Mouse (Mus musculus) left cerebral cortex, postnatal 25 days (tissue): ENCODE measurements around the gene Zfp869. TPM values are rescaled to one million over a fixed set of nuclear protein-coding genes. Genes with fewer than 3 reads are reported as not detected.
"Not testable (repeated sequence)": the region's sequence is repeated elsewhere in the genome, so short reads cannot be mapped to it uniquely, and the experiment has no call there.

Experiments
- DNase-seq, 2 experiments: peaks; one replicate each; pipeline ENCODE4 v3.0.0; 2022; ENCODE audit warnings: low spot score in 2 of 2, mixed read lengths in 1 of 2
- intact Hi-C: fragments of 180-260 bp; cut with DNase I; formaldehyde crosslinking; loops from one replicate; pipeline ENCODE4 v1.15.1; 2025
- total RNA-seq, 2 experiments: library from RNA; stranded (reverse); gene quantifications; 2 replicates each; pipeline ENCODE4 v1.2.3; 2021

Gene Zfp869
- 10 to 100 TPM; 18.3 to 18.7 TPM for total RNA-seq

DNA sequence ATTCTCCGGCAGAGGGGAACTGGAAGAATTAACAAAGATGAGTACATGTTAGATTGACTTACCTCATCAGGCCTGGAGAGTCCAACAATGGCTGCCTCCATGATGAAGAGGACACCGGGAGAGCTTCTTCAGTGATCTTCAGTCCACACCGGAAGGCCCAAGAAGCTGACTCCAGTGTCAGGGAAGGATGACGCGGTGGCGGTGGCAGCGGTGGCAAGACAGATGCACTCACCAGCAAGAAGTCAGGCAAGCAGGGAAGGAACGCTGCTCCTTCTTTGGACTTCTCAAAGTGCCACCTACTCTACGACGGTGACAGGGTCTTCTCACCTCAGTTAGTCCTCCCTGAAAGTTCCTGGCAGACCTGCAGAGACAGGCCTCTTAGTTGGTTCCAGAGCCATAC, at the start of gene Zfp869:
Zfp869 (minus strand) TSS at position 101 of the 400 bp plus-strand sequence.
- DNase-seq, intact Hi-C loops: not testable (repeated sequence)

DNA sequence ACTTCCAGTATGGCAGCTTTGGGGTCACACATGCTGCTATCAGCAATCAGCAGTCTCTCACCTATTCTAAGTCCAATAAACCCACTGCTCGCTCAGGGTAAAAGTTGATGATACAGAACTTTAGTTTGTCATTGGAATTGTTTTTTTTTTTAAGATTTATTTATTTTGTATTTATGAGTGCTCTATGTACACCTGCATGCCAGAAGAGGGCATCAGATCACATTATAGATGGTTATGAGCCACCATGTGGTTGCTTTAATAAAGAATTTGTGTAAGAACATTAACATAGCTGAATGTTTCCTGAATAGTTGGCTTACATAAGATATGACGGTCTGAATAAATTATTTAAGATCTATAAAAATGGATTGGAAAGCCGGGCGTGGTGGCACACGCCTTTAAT, 47.8 kb upstream of the Zfp869 start:
- DNase-seq, result no peak
- intact Hi-C loops, result no loop called here

DNA sequence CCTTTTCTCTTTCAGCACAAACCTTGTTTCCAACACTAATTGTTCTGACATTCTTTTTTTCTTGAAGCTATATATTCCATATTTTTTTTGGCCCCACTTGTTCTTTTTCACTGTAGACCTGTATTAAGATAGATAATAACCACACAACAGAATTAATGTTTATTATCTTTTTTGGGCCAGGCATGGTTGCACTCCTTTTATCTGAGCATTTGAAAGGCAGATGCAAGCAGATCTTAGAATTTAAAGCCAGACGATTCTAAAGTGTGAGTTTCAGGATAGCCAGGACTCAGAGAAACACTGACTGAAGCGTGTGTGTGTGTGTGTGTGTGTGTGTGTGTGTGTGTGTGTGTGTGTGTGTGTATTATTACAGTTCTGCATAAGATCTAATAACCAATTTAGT, 41.9 kb upstream of the Zfp869 start:
- intact Hi-C loops, result no loop called here
- DNase-seq, result no peak

- peak; percentile 96 to 97 for DNase-seq
- intact Hi-C loops, result loop anchor here (1.0 kb wide), 1 partner anchor 32 kb away; no protein-coding TSS in a partner anchor
These were observed 39.3 kb upstream of the Zfp869 start, which contains the start of gene Zfp963 for GRCm38 (mm10) chr8:69749544-69750454. TSS of gene Zfp963 (minus strand) at chr8:69749970.

GRCm38 (mm10) chr8:69741231-69741630, 30.7 kb upstream of the Zfp869 start:
- no peak for DNase-seq
- intact Hi-C loops, result no loop called here

DNA sequence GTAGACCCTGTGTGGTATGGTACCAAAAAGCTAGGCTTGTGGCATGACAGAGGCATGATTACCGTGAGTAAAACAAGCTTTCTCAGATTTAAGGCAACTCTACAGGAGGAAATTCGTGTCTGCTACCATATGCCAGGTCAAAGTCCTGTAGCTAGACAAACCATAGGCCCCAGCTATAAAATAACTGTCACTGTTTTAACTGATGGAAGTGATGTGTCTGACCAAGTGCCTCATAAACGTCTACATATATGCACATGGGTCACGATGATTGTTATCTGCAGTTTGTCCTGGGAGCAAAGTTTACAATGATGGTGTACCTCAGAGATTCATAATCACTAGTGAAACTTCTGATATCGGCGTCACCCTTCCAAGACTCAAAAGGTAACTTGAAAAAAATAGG, 30.2 kb upstream of the Zfp869 start:
- intact Hi-C loops, result no loop called here
- no peak for DNase-seq

- no peak for DNase-seq
- intact Hi-C loops, result no loop called here
These were observed 25.0 kb upstream of the Zfp869 start for GRCm38 (mm10) chr8:69735495-69735894.

DNA sequence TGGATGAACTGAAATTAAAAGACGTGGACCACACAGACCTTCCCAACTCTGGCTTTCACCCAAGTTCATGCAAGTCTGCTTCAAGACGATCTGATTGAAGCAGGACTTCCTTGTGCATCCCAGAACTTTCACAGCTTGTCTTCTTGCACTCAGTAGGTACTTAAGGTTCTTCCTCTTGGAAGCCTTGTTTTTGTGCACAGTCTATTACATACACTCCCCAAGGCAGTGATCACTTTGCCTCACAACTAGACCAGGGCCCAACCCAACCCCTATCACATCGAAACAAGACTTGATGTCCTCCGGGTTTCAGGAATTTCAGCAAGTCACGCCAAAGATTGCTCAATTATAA, 6.7 kb upstream of the Zfp869 start:
- DNase-seq, result no peak
- intact Hi-C loops, result loop anchor here (1.0 to 2.0 kb wide), 2 partner anchors 32 to 62 kb away; partner anchors contain the start of genes Zfp963 and Zfp964

DNA sequence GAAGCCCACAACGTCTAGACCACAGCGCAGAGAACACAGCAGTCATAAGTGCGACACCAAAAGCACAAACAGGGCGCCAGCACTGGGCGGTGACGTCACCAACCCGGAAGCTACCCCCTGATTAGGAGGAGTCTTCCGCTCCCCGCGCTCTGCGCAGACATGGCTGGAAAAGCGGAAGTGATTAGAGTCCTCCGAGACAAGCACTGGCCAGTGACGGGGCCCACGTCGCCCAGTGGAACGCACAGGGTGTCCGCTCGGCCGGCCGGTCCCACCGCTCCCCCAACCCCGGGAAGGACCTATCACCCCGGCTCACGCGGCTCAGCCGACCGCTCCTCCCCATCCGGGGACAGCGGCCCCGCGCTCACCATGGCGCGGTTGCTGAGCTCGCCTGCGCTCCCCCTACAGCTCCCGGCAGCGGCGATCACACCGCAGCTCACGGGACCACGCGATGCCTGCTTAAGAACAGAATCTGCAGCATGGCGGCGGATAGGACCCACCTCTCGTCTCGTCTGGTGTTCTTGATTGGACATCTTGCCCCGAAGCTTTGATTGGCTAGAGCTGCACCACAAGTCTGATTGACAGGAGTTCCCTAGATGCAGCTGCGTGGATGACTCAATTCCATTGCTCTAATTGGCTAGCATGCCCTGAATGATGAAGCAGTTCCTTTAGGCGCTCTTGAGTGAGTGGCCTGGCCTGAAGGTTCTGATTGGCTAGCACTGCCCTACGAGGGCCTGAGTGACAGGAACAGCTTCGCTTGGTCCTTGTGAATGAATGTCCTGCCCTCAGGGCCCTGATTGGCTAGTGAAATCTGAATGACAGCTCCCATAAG, 6.1 kb upstream of the Zfp869 start:
- intact Hi-C loops, result loop anchor here (1.0 to 2.0 kb wide), 3 partner anchors 33 to 91 kb away; partner anchors contain the start of genes Zfp868, Zfp963 and Zfp964
- peak; percentile 93 to 100 for DNase-seq

DNA sequence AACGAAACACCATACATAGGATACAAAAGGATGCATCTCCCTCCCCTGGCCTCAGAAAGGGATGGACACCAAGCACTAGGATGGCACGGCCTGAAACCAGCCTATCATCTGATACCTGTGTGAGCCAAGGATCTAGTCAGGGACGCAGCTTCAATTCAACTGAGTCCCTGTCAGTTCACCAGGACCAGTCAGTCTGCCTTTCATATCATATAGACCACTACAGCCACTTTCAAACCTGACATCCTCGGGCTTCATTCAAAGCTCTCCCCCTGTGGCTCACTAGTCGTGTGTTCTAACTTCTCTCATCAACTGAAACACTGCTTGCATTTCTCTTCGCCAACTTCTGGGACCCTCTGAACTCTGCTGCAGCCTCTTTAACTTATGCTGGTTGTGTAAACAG, 4.8 kb upstream of the Zfp869 start:
- intact Hi-C loops, result no loop called here
- DNase-seq, result no peak

- intact Hi-C loops, result no loop called here
- no peak for DNase-seq
These were observed 3.0 kb upstream of the Zfp869 start for GRCm38 (mm10) chr8:69713516-69713915.

DNA sequence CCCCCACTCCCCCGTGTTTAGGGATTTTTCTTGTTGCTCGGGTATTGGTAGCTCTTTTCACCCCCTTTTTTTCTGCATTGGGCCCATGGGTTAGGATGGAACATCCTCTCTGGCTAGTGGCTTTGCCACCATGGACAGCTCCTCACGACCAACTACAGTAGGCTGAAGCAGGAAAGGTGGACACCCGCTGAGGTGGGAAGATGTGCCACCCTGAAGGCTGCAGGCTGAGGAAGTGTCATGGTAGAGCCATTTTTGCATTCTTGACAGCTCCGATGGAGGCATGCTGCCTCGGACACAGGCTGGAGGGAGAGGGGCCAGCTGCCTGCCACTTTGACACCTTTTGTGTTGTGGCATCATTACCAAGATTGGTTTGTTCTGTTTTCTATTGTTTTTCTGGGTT, 8.7 kb downstream of the Zfp869 start:
- intact Hi-C loops, result no loop called here
- DNase-seq, result no peak

DNA sequence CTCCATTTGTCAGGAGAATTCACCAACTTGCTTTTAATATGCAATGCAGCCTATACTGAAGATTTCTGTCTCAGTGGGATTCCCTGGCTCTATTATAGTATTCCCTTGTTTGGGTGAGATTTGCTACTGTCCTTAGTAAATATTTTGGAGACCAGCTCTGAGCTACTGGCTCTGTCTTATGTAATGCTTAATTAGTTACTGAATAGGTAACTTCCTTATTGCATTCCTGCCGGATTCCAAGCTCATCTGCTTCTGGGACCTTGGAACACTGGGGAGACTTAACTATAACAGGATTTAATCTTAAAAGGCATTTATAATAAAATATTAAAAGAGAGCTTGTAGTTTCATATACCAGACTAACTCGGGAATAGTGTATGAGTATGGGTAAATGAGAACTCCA, 45.5 kb downstream of the Zfp869 start:
- DNase-seq, intact Hi-C loops: not testable (repeated sequence)

GRCm38 (mm10) chr8:69661294-69661693, 49.2 kb downstream of the Zfp869 start:
- intact Hi-C loops, result no loop called here
- DNase-seq, result no peak

Other genes with a start within 250 kb of the Zfp869 start
- gene Gm7697, start 187.7 kb downstream of the Zfp869 start, total RNA-seq, result not detected
- gene Zfp868, start 85.2 kb downstream of the Zfp869 start, total RNA-seq, result 10 to 100 TPM; 16.2 to 19.2 TPM
- 1 to 10 TPM; 3.1 to 4.9 TPM for gene Zfp964, start 56.2 kb downstream of the Zfp869 start, total RNA-seq
- gene Zfp963, start 39.2 kb upstream of the Zfp869 start, total RNA-seq, result 1 to 10 TPM; 4.0 to 4.3 TPM
- 1 to 10 TPM in 1 of 2 experiments, under 1 TPM in 1; 0.73 to 1.1 TPM for gene Gm20422, start 64.2 kb upstream of the Zfp869 start, total RNA-seq
- 10 to 100 TPM; 36.4 to 40.1 TPM for gene Atp13a1, start 80.4 kb upstream of the Zfp869 start, total RNA-seq
- gene Zfp866, start 80.5 kb upstream of the Zfp869 start, total RNA-seq, result 10 to 100 TPM; 28.9 to 31.8 TPM
- gene Gmip, start 98.0 kb upstream of the Zfp869 start, total RNA-seq, result 10 to 100 TPM in 1 of 2 experiments, 1 to 10 TPM in 1; 9.4 to 17.9 TPM
- under 1 TPM; 0.48 to 0.60 TPM for gene Lpar2, start 111.7 kb upstream of the Zfp869 start, total RNA-seq
- 10 to 100 TPM; 16.9 to 17.4 TPM for gene Pbx4, start 121.8 kb upstream of the Zfp869 start, total RNA-seq
- gene Cilp2, start 177.0 kb upstream of the Zfp869 start, total RNA-seq, result 1 to 10 TPM in 1 of 2 experiments, under 1 TPM in 1; 0.76 to 1.1 TPM
- gene Tssk6, start 191.5 kb upstream of the Zfp869 start, total RNA-seq, result under 1 TPM; 0.53 to 0.66 TPM
- 100 to 1,000 TPM; 153 to 154 TPM for gene Ndufa13, start 191.8 kb upstream of the Zfp869 start, total RNA-seq
- gene Yjefn3, start 192.0 kb upstream of the Zfp869 start, total RNA-seq, result 10 to 100 TPM; 21.6 to 23.7 TPM